Mouse (Mus musculus): ENCODE measurements around the gene Sept4. TPM values are rescaled to one million over a fixed set of nuclear protein-coding genes. Genes with fewer than 3 reads are reported as not detected.

The Sept4 gene
- total and polyA plus RNA-seq, 3 experiments, result 1.5 to 2.4 TPM; not detected in 1

- Histone ChIP-seq H3K27ac (ENCODE audit: control insufficient read depth, low read depth, low read length) (peak overlapping the region; percentile 48), H3K79me2 (ENCODE audit: control insufficient read depth, insufficient read depth, low read length, poor library complexity) (peaks cover 3% of the 10 kb centered on the region; the same call in 1 of the 2 replicates), H3K4me1 (ENCODE audit: control insufficient read depth in 1 of 2, insufficient read depth in 2 of 2, low read length in 2 of 2) (peaks cover 0 to 8% of the 10 kb centered on the region in 2 experiments; a peak in 2 of 4 replicates), H3K9me3 (replicated peaks; ENCODE audit: insufficient read depth, low read length) (no peaks in the 10 kb centered on the region), H3K27me3 (ENCODE audit: control insufficient read depth in 1 of 2, insufficient read depth in 2 of 2, low read length in 2 of 2) (no peaks in the 10 kb centered on the region), H3K4me3 (ENCODE audit: control insufficient read depth in 1 of 2, insufficient read depth in 1 of 2, low read depth in 2 of 2, low read length in 2 of 2) (peak overlapping the region; percentile 82 to 90), H3K9ac (ENCODE audit: control insufficient read depth, low read depth, low read length, poor library complexity, severe bottlenecking) (peak overlapping the region; percentile 98), H3K36me3 (ENCODE audit: control insufficient read depth in 1 of 2, insufficient read depth in 2 of 2, low read length in 2 of 2) (peaks cover 0 to 5% of the 10 kb centered on the region in 2 experiments; a peak in 2 of 4 replicates)
- TF ChIP-seq POLR2AphosphoS2 (IDR thresholded peaks at IDR 0.05; ENCODE audit: low read length), result peak; percentile 86
- no peak for TF ChIP-seq GATA1 (IDR thresholded peaks at IDR 0.05; ENCODE audit: low read depth, low read length)
- TF ChIP-seq ETS1 (IDR thresholded peaks at IDR 0.05; ENCODE audit: low read depth, low read length), result no peak
- TF ChIP-seq E2F4 (IDR thresholded peaks at IDR 0.05; ENCODE audit: borderline replicate concordance, low read depth, low read length), result peak; percentile 51; the same call in 1 of the 2 replicates
- no peak for TF ChIP-seq CHD2 (IDR thresholded peaks at IDR 0.05; ENCODE audit: low read length)
- TF ChIP-seq ELF1 (IDR thresholded peaks at IDR 0.05; ENCODE audit: low read depth, low read length), result peak; percentile 68; the same call in 1 of the 2 replicates
- TF ChIP-seq RAD21 (IDR thresholded peaks at IDR 0.05; ENCODE audit: low read depth, low read length), result no peak
- TF ChIP-seq ZMIZ1 (IDR thresholded peaks at IDR 0.05; ENCODE audit: low read depth, low read length), result peak; percentile 86; the same call in 1 of the 2 replicates
- peak; percentile 68; the same call in 1 of the 2 replicates for TF ChIP-seq TBP (IDR thresholded peaks at IDR 0.05; ENCODE audit: low read depth, low read length)
- no peak for TF ChIP-seq USF2 (IDR thresholded peaks at IDR 0.05; ENCODE audit: borderline replicate concordance in 1 of 2, insufficient read depth in 1 of 2, low read depth in 1 of 2, low read length in 2 of 2)
- no peak for TF ChIP-seq RCOR1 (IDR thresholded peaks at IDR 0.05; ENCODE audit: low read depth, low read length)
- no peak for TF ChIP-seq ZC3H11A (IDR thresholded peaks at IDR 0.05; ENCODE audit: low read depth, low read length)
- TF ChIP-seq NELFE (IDR thresholded peaks at IDR 0.05; ENCODE audit: low read depth, low read length), result peak; percentile 83
- TF ChIP-seq CHD1 (IDR thresholded peaks at IDR 0.05; ENCODE audit: low read depth, low read length), result no peak
- no peak for TF ChIP-seq MYC (IDR thresholded peaks at IDR 0.05; ENCODE audit: low read depth, low read length)
- no peak for TF ChIP-seq GABPA (IDR thresholded peaks at IDR 0.05; ENCODE audit: low read depth, low read length)
- peak; percentile 90 to 95 for TF ChIP-seq POLR2A (IDR thresholded peaks at IDR 0.05; ENCODE audit: control insufficient read depth in 1 of 2, insufficient read depth in 1 of 2, low read depth in 1 of 2, low read length in 2 of 2, poor library complexity in 1 of 2)
- TF ChIP-seq TCF12 (IDR thresholded peaks at IDR 0.05; ENCODE audit: low read depth, low read length), result peak; percentile 50
- TF ChIP-seq SMC3 (IDR thresholded peaks at IDR 0.05; ENCODE audit: low read depth, low read length), result no peak; the same call in 1 of the 2 replicates
- peak; percentile 52; the same call in 1 of the 2 replicates for TF ChIP-seq MAX (IDR thresholded peaks at IDR 0.05; ENCODE audit: low read length)
- TF ChIP-seq POLR2AphosphoS5 (IDR thresholded peaks at IDR 0.05; ENCODE audit: borderline replicate concordance, low read depth, low read length), result no peak; the same call in 1 of the 2 replicates
- peak; percentile 91 for DNase-seq (ENCODE audit: low read depth, low spot score)
Measured at GRCm38 (mm10) chr11:87639206-87639605, 70.5 kb downstream of the Sept4 start.

Other genes starting within 250 kb of the Sept4 start
- 1.3 TPM in 2 replicates for gene Ppm1e, start 209.9 kb upstream of the Sept4 start, total RNA-seq (2012; rRNA removed)
- 1 to 10 TPM in 1 of 2 experiments, not detected in 1; 2.8 TPM for gene Ppm1e, start 209.9 kb upstream of the Sept4 start, polyA plus RNA-seq (2012; ENCODE audit: insufficient read depth in 1 of 2, insufficient read length in 2 of 2, low read depth in 1 of 2, low replicate concordance in 2 of 2, missing spikeins in 1 of 2)
- gene Rad51c, start 163.9 kb upstream of the Sept4 start, total RNA-seq (2012; rRNA removed), result 1.5 and 2.5 TPM in 2 replicates
- gene Rad51c, start 163.9 kb upstream of the Sept4 start, polyA plus RNA-seq (2012; ENCODE audit: insufficient read depth in 1 of 2, insufficient read length in 2 of 2, low read depth in 1 of 2, low replicate concordance in 2 of 2, missing spikeins in 1 of 2), result 1 to 10 TPM in 1 of 2 experiments, not detected in 1; 1.9 TPM
- gene Tex14, start 163.8 kb upstream of the Sept4 start, total RNA-seq (2012; rRNA removed), result 0.23 and 0.42 TPM in 2 replicates
- gene Tex14, start 163.8 kb upstream of the Sept4 start, polyA plus RNA-seq (2012; ENCODE audit: insufficient read depth in 1 of 2, insufficient read length in 2 of 2, low read depth in 1 of 2, low replicate concordance in 2 of 2, missing spikeins in 1 of 2), result under 1 TPM in 1 of 2 experiments, not detected in 1; 0.42 TPM
- gene Gm11492, start 2.2 kb upstream of the Sept4 start, total RNA-seq (2012; rRNA removed), result not detected in 2 replicates
- not detected for gene Gm11492, start 2.2 kb upstream of the Sept4 start, polyA plus RNA-seq (2012; ENCODE audit: insufficient read depth in 1 of 2, insufficient read length in 2 of 2, low read depth in 1 of 2, low replicate concordance in 2 of 2, missing spikeins in 1 of 2)
- gene Mtmr4, start 23.3 kb downstream of the Sept4 start, total RNA-seq (2012; rRNA removed), result 25.0 and 32.4 TPM in 2 replicates
- gene Mtmr4, start 23.3 kb downstream of the Sept4 start, polyA plus RNA-seq (2012; ENCODE audit: insufficient read depth in 1 of 2, insufficient read length in 2 of 2, low read depth in 1 of 2, low replicate concordance in 2 of 2, missing spikeins in 1 of 2), result 10 to 100 TPM in 1 of 2 experiments, not detected in 1; 25.9 TPM
- not detected in 2 replicates for gene Hsf5, start 48.3 kb downstream of the Sept4 start, total RNA-seq (2012; rRNA removed)
- under 1 TPM in 1 of 2 experiments, not detected in 1; 0.03 TPM for gene Hsf5, start 48.3 kb downstream of the Sept4 start, polyA plus RNA-seq (2012; ENCODE audit: insufficient read depth in 1 of 2, insufficient read length in 2 of 2, low read depth in 1 of 2, low replicate concordance in 2 of 2, missing spikeins in 1 of 2)
- 12.9 and 17.3 TPM in 2 replicates for gene Rnf43, start 93.8 kb downstream of the Sept4 start, total RNA-seq (2012; rRNA removed)
- 10 to 100 TPM in 1 of 2 experiments, not detected in 1; 14.6 TPM for gene Rnf43, start 93.8 kb downstream of the Sept4 start, polyA plus RNA-seq (2012; ENCODE audit: insufficient read depth in 1 of 2, insufficient read length in 2 of 2, low read depth in 1 of 2, low replicate concordance in 2 of 2, missing spikeins in 1 of 2)
- 301 and 332 TPM in 2 replicates for gene Supt4a, start 168.6 kb downstream of the Sept4 start, total RNA-seq (2012; rRNA removed)
- 100 to 1,000 TPM in 1 of 2 experiments, not detected in 1; 223 TPM for gene Supt4a, start 168.6 kb downstream of the Sept4 start, polyA plus RNA-seq (2012; ENCODE audit: insufficient read depth in 1 of 2, insufficient read length in 2 of 2, low read depth in 1 of 2, low replicate concordance in 2 of 2, missing spikeins in 1 of 2)
- gene Tspoap1, start 191.6 kb downstream of the Sept4 start, total RNA-seq (2012; rRNA removed), result 3.7 and 5.2 TPM in 2 replicates
- 1 to 10 TPM in 1 of 2 experiments, not detected in 1; 8.6 TPM for gene Tspoap1, start 191.6 kb downstream of the Sept4 start, polyA plus RNA-seq (2012; ENCODE audit: insufficient read depth in 1 of 2, insufficient read length in 2 of 2, low read depth in 1 of 2, low replicate concordance in 2 of 2, missing spikeins in 1 of 2)
- not detected in 2 replicates for gene Mpo, start 224.7 kb downstream of the Sept4 start, total RNA-seq (2012; rRNA removed)
- gene Mpo, start 224.7 kb downstream of the Sept4 start, polyA plus RNA-seq (2012; ENCODE audit: insufficient read depth in 1 of 2, insufficient read length in 2 of 2, low read depth in 1 of 2, low replicate concordance in 2 of 2, missing spikeins in 1 of 2), result under 1 TPM in 1 of 2 experiments, not detected in 1; 0.13 TPM

All from MEL (cell line).